Mouse (Mus musculus): ENCODE data around the gene Ccdc6.

DNA sequence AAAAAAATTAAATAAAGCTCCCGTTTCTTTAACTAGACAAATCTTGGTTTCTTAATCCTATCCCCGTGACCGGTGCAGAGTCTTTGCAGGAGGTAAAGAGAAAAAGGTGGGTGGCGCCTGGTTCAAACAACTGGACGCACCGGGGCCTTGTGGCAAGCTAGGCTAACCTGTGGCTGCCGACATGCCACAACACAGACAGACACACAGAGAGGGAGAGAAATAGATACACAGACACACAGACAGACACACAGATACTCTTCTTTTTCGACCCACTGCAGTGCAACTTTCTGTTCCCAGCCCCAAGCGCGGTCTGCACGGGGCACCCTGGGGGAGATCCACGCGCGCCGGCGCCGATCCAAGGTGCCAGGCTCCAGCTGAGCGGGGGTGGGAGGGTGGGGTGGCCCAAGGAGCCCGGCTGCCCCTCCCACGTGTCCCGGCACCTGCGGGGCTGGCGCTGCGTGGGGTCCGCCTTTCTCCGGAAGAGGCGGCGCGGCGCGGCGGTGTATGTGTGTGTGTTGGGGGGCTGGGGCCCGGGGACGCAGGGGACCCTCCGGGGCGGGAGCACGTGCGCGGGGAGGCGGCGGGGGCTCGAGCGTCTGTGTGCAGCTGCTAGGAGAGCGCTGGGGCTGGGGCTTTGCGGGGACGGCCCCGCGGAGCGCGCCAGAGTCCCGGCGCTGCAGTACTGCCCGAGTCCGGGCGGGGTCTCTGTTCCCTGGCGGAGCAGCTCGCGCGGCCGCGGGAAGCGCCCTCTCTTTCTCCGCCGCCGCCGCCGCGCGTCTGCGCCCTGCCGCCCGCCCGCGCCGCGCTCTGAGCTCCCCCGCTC lies at the start of gene Ccdc6:
- TF ChIP-seq CTCF (IDR thresholded peaks at IDR 0.05; ENCODE audit: borderline replicate concordance, insufficient read depth, low read length) (no peak), POLR2A (IDR thresholded peaks at IDR 0.05; ENCODE audit: low read depth, low read length) (peak; percentile 32)
